Mouse (Mus musculus) MEL-GATA-1-ER (cell line): ENCODE data around the gene Olfr1115.
"Not testable (repeated sequence)": the region's sequence is repeated elsewhere in the genome, so short reads cannot be mapped to it uniquely, and the experiment has no call there.

ENCODE experiments used
- DNase-seq: peaks from one replicate; pipeline ENCODE4 v3.0.0-alpha.2; 2012; ENCODE audit warnings: low read depth; ENCODE audit errors: extremely low read depth

Olfr1115 gene

GRCm38 (mm10) chr2:87247713-87248112 lies at the start of gene Olfr1115:
Gene Olfr1115 (plus strand): TSS chr2:87248013.
- DNase-seq = no peak

DNA sequence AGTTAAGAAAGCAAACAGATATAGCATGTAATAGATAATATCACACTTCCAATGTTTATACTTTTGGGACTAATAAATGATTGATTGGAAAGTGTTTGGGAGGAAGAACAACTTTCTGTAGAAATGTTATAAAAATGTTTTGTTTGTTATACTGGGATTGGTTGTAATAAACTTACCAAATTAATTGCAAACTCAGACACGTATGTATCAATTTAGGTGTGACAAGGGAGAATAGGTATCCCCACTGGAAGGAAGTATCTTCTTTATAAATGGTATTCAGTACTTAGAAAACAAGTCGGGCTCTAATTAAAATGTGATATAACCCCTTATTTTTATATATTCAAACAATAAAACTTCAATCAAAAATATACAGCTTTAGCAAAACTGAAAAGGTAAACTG lies 39.1 kb upstream of the Olfr1115 start, which contains the start of gene Olfr1113:
Olfr1113 (plus strand) TSS at position 301 of the 400 bp plus-strand sequence.
- DNase-seq = no peak

- no peak for DNase-seq
Measured at GRCm38 (mm10) chr2:87267234-87267633, 19.4 kb downstream of the Olfr1115 start, which contains the start of gene Olfr1116. Gene Olfr1116 (plus strand): TSS chr2:87267534.

GRCm38 (mm10) chr2:87293977-87294376 lies 46.2 kb downstream of the Olfr1115 start:
- DNase-seq = not testable (repeated sequence)
